Mouse (Mus musculus) ES-Bruce4 (cell line): ENCODE data around the gene Nab1.

Source experiments
- CTCF ChIP-seq: IDR thresholded peaks from one replicate; pipeline ENCODE4 v1.8.1; 2011; ENCODE audit warnings: low read depth, low read length
- POLR2A ChIP-seq: IDR thresholded peaks from one replicate; pipeline ENCODE4 v1.8.1; 2011; ENCODE audit warnings: low read length; ENCODE audit not compliant: insufficient read depth

DNA sequence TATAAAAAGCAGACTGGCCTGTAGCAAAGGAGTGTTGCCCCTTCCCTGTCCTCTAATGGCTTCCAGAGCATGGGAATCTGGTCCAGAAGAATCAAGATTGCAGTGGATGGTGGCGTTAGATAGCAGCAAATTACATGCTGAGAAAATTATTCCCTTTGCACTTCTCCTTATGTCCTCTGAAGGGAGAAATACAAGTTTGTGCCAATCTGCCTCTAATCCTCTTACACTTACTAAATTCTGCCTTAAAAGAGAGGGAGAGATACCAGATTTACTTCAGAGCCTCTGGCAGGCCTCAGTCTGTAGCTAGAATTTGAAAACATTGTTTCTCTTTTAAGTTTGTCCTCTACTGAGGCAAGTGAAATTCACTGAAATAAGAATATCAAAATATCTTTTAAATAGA is 5.7 kb upstream of the Nab1 start:
- TF ChIP-seq POLR2A (no peak), CTCF (no peak)
